Mouse (Mus musculus): Measurements from ENCODE around the gene Ascl2.

- TF ChIP-seq CTCF (IDR thresholded peaks at IDR 0.05; ENCODE audit: extremely low read depth, insufficient read depth, low read length) (no peak), POLR2A (IDR thresholded peaks at IDR 0.05; ENCODE audit: extremely low read depth, insufficient read depth, low read length) (no peak)
Measured at GRCm38 (mm10) chr7:142932469-142932868, 36.6 kb downstream of the Ascl2 start.
